Mouse (Mus musculus) megakaryocyte, embryonic 14.5 days (primary cell): ENCODE data around the gene Batf. TPM values are rescaled to one million over a fixed set of nuclear protein-coding genes. Genes with fewer than 3 reads are reported as not detected.
A peak's percentile ranks its signal among the peaks of the same experiment; 100 is the strongest.
"Not testable (repeated sequence)": the region's sequence is repeated elsewhere in the genome, so short reads cannot be mapped to it uniquely, and the experiment has no call there.

ENCODE experiments used
- H3K27me3 ChIP-seq: replicated peaks from 2 replicates; pipeline ENCODE3; 2012; ENCODE audit warnings: inconsistent platforms
- H3K36me3 ChIP-seq: replicated peaks from 2 replicates; pipeline ENCODE3; 2012; ENCODE audit warnings: low read length, inconsistent platforms, mixed read lengths
- H3K4me1 ChIP-seq: 2 replicates; pipeline ENCODE4 v1.6.1; 2012; ENCODE audit warnings: inconsistent platforms
- H3K4me3 ChIP-seq: replicated peaks from 2 replicates; pipeline ENCODE3; 2012; ENCODE audit warnings: moderate library complexity, mild to moderate bottlenecking, inconsistent platforms
- H3K9me3 ChIP-seq: 2 replicates; pipeline ENCODE4 v1.6.1; 2012; ENCODE audit warnings: inconsistent platforms
- FLI1 ChIP-seq: IDR thresholded peaks from 2 replicates; pipeline ENCODE4 v1.6.1; 2012; ENCODE audit warnings: low read length, inconsistent platforms, mixed read lengths
- GATA1 ChIP-seq: IDR thresholded peaks from 3 replicates; pipeline ENCODE4 v1.6.1; 2012; ENCODE audit warnings: mixed read lengths, low read length, inconsistent platforms, borderline replicate concordance
- polyA plus RNA-seq: library from polyadenylated mRNA; stranded (reverse); fragments of >175 nt; gene quantifications from 2 replicates; pipeline ENCODE4 v1.2.3, GENCODE M21; 2012; ENCODE audit warnings: low replicate concordance; ENCODE audit not compliant: insufficient read depth

Gene Batf
- polyA plus RNA-seq, 1 experiment: 27.1 TPM

DNA sequence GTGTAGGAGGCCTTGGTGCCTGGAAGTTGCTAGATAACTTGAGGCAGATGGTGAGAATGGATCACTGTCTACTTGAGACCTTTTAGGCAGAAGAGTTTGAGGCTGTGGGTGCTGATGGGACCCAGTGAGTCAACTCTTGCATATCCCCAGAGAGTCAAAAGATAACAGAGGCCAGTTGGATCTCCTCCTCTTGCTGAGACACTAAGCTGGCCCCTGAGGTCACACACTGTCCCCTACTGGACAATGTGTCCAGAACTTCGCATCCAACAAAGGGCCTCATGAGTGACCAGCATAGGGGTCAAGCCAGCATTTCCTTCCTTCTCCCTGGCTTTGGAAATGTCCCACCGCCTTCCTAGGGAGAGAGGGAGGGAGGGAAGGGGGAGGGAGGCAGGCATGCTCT is 6.7 kb upstream of the Batf start:
- no peaks in the 10 kb centered on the region for H3K36me3 ChIP-seq
- H3K9me3 ChIP-seq: peaks cover 18% of the 10 kb centered on the region
- peaks cover 12% of the 10 kb centered on the region for H3K27me3 ChIP-seq
- 0 out of 2 replicates have a peak, but pooled peaks cover 6% of the 10 kb centered on the region for H3K4me1 ChIP-seq
- TF ChIP-seq FLI1 (no peak), GATA1 (no peak)
- H3K4me3 ChIP-seq: no peak overlapping the region

DNA sequence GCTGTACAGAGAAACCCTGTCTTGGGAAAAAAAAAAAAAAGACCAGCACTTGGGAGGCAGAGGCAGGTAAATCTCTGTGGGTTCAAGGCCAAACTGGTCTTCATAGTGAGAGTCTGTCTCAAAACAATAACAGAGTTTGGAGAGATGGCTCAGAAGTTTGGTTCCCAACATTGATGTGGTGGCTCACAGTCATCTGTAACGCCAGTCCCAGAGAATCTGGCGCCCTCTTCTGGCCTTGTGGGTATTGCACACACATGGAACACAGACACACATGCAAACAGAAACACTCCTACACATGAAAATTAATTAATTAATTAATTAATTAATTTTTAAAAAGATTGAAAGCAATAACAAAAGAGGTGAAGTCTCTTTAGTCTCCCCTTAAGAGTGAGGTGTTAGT is 4.1 kb upstream of the Batf start:
- Histone ChIP-seq H3K9me3 (peaks cover 16% of the 10 kb centered on the region), H3K36me3 (no peaks in the 10 kb centered on the region), H3K4me3 (no peak overlapping the region), H3K27me3 (peaks cover 12% of the 10 kb centered on the region), H3K4me1 (peaks cover 25% of the 10 kb centered on the region)
- TF ChIP-seq GATA1: no peak
- no peak for TF ChIP-seq FLI1

DNA sequence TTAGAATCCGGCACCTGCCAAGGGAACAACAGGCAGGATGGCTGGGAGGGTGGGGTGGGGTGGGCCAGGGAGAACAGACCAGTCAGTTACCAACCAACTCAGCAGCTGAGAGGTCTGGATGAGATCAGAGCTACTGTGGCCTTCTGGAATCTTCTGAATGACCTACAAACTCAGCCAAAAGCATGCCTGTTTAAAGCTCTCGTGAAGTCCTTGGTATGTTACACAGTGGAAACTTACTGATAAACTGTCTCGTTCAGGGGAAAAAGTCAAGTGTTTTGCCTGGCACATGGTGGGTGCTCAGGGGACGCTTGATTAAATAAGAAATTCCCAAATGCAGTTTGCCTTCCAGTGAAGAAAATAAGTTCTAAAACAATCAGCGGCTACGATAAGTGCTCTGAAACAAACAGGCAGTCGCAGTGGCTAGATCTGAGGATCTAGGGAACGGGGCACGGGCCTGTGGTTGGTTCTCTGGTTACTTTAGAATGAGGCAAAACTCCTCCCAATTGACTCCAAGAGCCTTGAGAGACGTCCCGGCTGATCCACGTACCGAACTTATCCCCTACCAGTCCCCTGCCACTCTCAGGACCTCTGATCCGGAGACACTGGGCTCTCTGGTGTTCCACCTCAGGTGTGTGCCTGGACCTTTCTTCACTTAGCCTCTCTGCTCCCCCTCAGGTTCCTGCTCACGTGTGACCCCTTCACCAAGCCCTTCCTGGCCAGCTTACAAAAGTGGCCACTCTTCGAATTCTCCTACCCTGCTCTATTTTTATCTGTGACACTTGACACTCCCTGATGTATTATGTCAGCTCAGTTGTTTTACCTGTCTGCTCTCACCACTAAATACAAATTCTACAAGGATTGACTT is 1.8 kb upstream of the Batf start:
- Histone ChIP-seq H3K27me3 (peaks cover 3% of the 10 kb centered on the region), H3K4me3 (no peak overlapping the region), H3K9me3 (peaks cover 11% of the 10 kb centered on the region; the same call in 1 of the 2 replicates), H3K4me1 (peaks cover 37% of the 10 kb centered on the region), H3K36me3 (peaks cover 14% of the 10 kb centered on the region)
- TF ChIP-seq FLI1 (no peak), GATA1 (no peak)

DNA sequence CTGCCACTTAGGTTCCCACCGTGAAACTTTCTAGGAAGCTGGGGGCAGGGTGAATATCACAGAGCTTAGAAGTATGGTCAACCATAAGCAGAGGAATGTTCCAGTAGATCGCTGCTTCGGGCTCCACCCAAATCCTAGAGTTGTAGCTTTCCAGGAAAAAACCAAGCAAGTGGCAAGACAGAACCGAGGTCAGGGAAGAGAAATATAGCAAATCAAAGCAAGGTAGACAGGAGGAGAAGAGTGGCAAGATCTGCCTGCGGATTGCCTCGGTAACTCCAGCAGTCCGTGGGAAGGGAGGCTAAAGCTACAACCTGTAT is 706 bp downstream of the Batf start:
- Histone ChIP-seq H3K9me3 (peaks cover 7% of the 10 kb centered on the region; the same call in 1 of the 2 replicates), H3K4me1 (peaks cover 46% of the 10 kb centered on the region), H3K36me3 (peaks cover 35% of the 10 kb centered on the region), H3K4me3 (peak overlapping the region; percentile 97), H3K27me3 (no peaks in the 10 kb centered on the region)
- TF ChIP-seq FLI1 (no peak), GATA1 (no peak)

DNA sequence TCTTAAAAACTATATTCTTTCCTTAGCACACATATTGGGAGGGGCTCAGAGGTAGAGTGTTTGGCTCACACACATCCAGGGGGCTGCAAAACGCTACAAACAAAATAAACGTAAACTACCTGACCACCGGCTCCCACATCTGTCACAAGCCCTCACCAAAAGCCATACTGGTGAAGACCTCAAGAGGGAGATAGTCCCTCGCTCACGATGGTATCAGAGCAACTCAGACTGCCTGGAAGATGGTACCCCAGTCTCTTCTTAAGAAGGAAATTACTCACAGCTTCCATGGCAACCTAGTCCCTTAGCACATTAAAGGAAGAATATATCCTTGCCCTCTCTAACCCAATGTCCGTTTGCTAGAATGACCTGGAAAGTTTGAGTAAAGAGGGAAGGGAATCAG is 1.4 kb downstream of the Batf start:
- Histone ChIP-seq H3K4me3 (peak overlapping the region; percentile 97), H3K27me3 (no peaks in the 10 kb centered on the region), H3K36me3 (peaks cover 35% of the 10 kb centered on the region), H3K9me3 (0 out of 2 replicates have a peak, but pooled peaks cover 1% of the 10 kb centered on the region), H3K4me1 (peaks cover 46% of the 10 kb centered on the region)
- TF ChIP-seq GATA1 (no peak), FLI1 (no peak)

DNA sequence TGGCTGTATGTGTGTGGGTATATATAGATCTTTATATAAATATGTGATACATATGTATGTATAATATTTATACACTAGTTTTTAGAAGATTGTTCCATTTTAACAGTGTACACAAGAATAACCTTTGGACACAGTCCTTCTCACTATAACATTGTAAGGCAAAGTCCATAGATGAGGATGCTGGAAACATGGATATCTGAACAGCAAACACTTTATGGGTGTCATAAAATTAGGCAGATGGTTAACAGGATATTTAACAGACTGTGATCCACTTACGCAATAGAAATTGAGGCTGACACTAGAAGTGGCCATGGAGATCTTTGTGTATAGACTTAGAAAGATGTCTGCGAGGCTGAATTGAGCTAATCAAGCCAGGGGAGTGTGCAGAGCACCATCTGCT is 9.3 kb downstream of the Batf start:
- Histone ChIP-seq H3K9me3 (no peaks in the 10 kb centered on the region), H3K27me3 (no peaks in the 10 kb centered on the region), H3K36me3 (peaks cover 49% of the 10 kb centered on the region), H3K4me1 (peaks cover 13% of the 10 kb centered on the region), H3K4me3 (no peak overlapping the region)
- TF ChIP-seq FLI1 (no peak), GATA1 (no peak)

DNA sequence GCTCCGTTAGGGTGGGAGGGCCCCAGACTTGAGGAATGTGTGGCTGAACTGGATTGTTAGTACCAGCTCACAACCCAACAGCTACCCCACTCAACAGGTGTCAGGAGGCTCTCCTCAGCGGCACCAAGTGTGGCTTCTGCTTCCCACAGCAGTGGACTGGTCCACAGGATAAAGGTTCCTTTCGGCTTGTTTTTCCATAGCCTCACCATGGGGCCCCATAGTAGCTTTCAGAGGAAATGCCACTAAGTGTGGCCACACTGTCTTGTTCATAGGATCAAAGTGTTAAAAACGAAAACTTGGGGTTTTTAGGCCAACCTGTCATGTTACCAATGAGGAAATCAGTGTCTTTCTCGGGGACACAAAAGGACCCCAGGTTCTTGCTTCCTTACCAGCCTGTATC is 10.0 kb downstream of the Batf start:
- TF ChIP-seq FLI1 (no peak), GATA1 (no peak)
- peaks cover 48% of the 10 kb centered on the region for H3K36me3 ChIP-seq
- no peak overlapping the region for H3K4me3 ChIP-seq
- H3K4me1 ChIP-seq: peaks cover 7% of the 10 kb centered on the region
- no peaks in the 10 kb centered on the region for H3K27me3 ChIP-seq
- no peaks in the 10 kb centered on the region for H3K9me3 ChIP-seq

DNA sequence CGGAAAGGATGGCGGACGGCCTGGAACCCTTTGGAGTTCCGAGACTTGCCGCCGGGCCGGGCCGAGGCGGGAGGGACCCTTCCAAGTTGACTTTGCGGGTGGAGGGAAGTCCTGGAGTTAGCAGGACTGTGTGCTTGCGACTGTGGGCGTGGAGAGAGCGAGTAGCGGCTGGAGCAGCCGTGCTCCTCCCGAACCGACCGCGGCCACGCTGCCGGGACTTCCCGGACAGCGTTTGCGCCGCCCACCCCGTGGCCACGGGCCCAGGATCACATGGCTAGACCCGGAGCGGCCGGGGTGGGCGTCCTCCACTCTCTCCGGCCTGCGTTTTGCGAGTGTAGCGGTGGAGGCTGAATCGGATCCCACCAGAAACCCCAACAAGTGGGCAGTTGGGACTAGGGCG is 11.7 kb downstream of the Batf start:
- H3K4me3 ChIP-seq, H3K9me3 ChIP-seq, H3K27me3 ChIP-seq: not testable (repeated sequence)
- H3K36me3 ChIP-seq: peaks cover 51% of the 10 kb centered on the region
- H3K4me1 ChIP-seq: peaks cover 13% of the 10 kb centered on the region

DNA sequence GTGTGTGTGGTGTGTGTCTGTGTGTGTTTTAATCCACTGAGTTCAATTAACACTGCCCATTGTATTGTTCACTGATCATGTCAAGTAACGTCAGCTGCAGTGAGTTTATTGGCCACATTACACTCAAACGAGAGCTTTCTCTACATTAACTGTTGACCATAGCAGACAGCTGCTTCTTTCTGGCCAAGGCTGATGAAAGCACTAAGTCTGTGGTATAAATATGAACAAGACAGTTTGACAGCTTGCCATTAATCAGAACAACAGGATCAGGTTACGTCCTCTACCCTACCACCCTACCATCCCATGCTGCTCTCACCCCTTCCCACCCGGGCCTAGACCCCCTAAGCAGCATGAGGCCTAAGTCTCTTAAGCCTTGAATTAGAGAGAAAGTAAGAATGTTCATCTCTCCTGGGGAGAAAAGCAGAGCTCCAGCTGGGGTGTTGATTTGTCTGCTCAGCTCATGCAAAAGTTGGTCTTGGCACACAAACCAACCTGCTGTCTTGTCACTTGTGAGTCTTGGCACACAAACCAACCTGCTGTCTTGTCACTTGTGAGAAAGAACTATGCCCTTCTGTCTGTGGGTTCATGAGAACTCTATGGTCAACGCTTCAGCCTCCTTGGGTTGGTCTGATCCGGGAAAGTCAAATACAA is 13.8 kb downstream of the Batf start:
- Histone ChIP-seq H3K4me3 (no peak overlapping the region), H3K9me3 (no peaks in the 10 kb centered on the region), H3K4me1 (peaks cover 34% of the 10 kb centered on the region), H3K36me3 (peaks cover 51% of the 10 kb centered on the region), H3K27me3 (no peaks in the 10 kb centered on the region)
- TF ChIP-seq FLI1: no peak
- no peak for TF ChIP-seq GATA1

DNA sequence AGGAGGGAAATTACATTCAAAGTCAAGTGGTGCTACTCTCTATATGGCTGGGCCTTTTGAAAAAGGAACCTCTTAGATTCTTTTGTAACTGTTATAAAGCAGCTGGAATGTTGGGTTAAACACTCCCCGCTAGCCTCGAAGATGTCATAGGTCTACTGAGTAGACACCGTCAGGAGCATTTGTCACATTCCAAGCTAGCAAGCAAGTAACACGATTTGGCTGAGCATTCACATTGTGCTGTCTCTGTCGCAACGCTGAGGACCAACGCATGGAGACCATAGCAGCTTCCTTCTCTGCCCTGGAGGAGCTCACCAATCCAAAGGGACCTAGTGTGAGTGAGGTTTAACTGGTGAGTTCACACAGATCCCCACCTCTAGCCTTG is 14.4 kb downstream of the Batf start:
- Histone ChIP-seq H3K36me3 (peaks cover 51% of the 10 kb centered on the region), H3K4me1 (peaks cover 38% of the 10 kb centered on the region), H3K4me3 (no peak overlapping the region), H3K9me3 (no peaks in the 10 kb centered on the region), H3K27me3 (no peaks in the 10 kb centered on the region)
- TF ChIP-seq GATA1: no peak
- TF ChIP-seq FLI1: no peak
